Mouse (Mus musculus) megakaryocyte, embryonic 14.5 days (primary cell): Measurements from ENCODE around the gene Gsta1.

Experiments
- FLI1 ChIP-seq: IDR thresholded peaks from 2 replicates; pipeline ENCODE4 v1.6.1; 2012; ENCODE audit warnings: low read length, inconsistent platforms, mixed read lengths
- GATA1 ChIP-seq: IDR thresholded peaks from 3 replicates; pipeline ENCODE4 v1.6.1; 2012; ENCODE audit warnings: mixed read lengths, low read length, inconsistent platforms, borderline replicate concordance

- TF ChIP-seq GATA1 (no peak), FLI1 (no peak)
Measured at GRCm38 (mm10) chr9:78195034-78195433, 35.4 kb upstream of the Gsta1 start.
